19 mouse cellular contexts compared by ENCODE assay signal in the genomic region with DNA sequence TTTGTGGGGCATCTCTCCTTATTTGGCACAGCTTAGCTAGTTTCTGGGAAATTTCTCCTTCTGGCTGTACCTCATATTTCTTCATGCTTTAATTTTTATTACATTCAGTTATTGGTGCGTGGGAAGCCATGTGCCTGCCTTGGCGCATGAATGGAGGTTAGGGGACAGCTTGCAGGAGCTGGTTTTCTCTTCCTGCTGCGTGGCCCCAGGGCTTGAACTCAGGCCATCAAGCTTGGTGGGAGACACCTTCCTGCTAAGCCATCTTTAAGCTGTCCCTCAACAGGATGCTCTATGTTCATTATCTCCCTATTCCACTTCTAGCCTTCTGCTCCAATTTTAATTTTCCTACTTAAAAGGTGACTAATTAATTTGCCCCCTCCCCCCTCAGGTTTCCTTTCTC.
"Had no signal": no experiment of that assay in that cellular context is flagged by ENCODE, and none has a peak within 500 bp of the region (broad histone marks: within the 10 kb centered on the region; RNA-seq: fewer than 3 reads in every experiment).

No protein-coding gene starts in this region.

- DNase-seq: kidney, adult 8-10 months; kidney, postnatal 10 days; kidney, postnatal 36 days; liver, embryonic 13.5 days; lung, adult 2 months; lung, postnatal 14 days; lung, postnatal 4 days; right cerebral cortex, adult 18-20 months; right cerebral cortex, postnatal 14 days; right cerebral cortex, postnatal 4 days; spleen, adult 18-20 months; thymus, adult 18-20 months; thymus, postnatal 36 days had no signal

- H3K4me3 ChIP-seq: kidney, embryonic 15.5 days; liver, embryonic 13.5 days; midbrain, embryonic 12.5 days; midbrain, embryonic 15.5 days; neural tube, embryonic 12.5 days; neural tube, embryonic 15.5 days; stomach, embryonic 15.5 days had no signal

- H3K36me3 ChIP-seq: kidney, embryonic 15.5 days; liver, embryonic 13.5 days; midbrain, embryonic 12.5 days; midbrain, embryonic 15.5 days; neural tube, embryonic 12.5 days; neural tube, embryonic 15.5 days; stomach, embryonic 15.5 days had no signal

- H3K27ac ChIP-seq: liver, embryonic 13.5 days; midbrain, embryonic 12.5 days; midbrain, embryonic 15.5 days; neural tube, embryonic 12.5 days; neural tube, embryonic 15.5 days; stomach, embryonic 15.5 days had no signal
